Mouse (Mus musculus): ENCODE results near the gene Foxn3. TPM values are rescaled to one million over a fixed set of nuclear protein-coding genes. Genes with fewer than 3 reads are reported as not detected.
A peak's percentile ranks its signal among the peaks of the same experiment; 100 is the strongest.

Gene Foxn3
- total RNA-seq, 2 experiments from 2014 or later, result 87.6 to 113 TPM

GRCm38 (mm10) chr12:99564301-99564910, 1.0 kb upstream of the Foxn3 start:
- ATAC-seq (replicated peaks; ENCODE audit: low FRiP score, poor library complexity, severe bottlenecking), result no peak

GRCm38 (mm10) chr12:99562867-99563189, 554 bp downstream of the Foxn3 start:
- 0 out of 2 replicates have a peak, but pooled peaks have one; percentile 34 for ATAC-seq (replicated peaks; ENCODE audit: low FRiP score, poor library complexity, severe bottlenecking)

- ATAC-seq (replicated peaks; ENCODE audit: low FRiP score, poor library complexity, severe bottlenecking), result peak; percentile 83
Observed at GRCm38 (mm10) chr12:99562073-99562866, 1.1 kb downstream of the Foxn3 start.

GRCm38 (mm10) chr12:99561333-99561766, 2.0 kb downstream of the Foxn3 start:
- no peak for ATAC-seq (replicated peaks; ENCODE audit: low FRiP score, poor library complexity, severe bottlenecking)

- ATAC-seq (replicated peaks; ENCODE audit: low FRiP score, poor library complexity, severe bottlenecking), result no peak
Observed at GRCm38 (mm10) chr12:99560701-99561332, 2.6 kb downstream of the Foxn3 start.

- ATAC-seq (replicated peaks; ENCODE audit: low FRiP score, poor library complexity, severe bottlenecking), result no peak
Observed at GRCm38 (mm10) chr12:99559483-99559882, 3.9 kb downstream of the Foxn3 start.

- no peak for ATAC-seq (replicated peaks; ENCODE audit: low FRiP score, poor library complexity, severe bottlenecking)
Observed at GRCm38 (mm10) chr12:99558476-99558875, 4.9 kb downstream of the Foxn3 start.

GRCm38 (mm10) chr12:99557498-99557897, 5.9 kb downstream of the Foxn3 start:
- ATAC-seq (replicated peaks; ENCODE audit: low FRiP score, poor library complexity, severe bottlenecking), result no peak

- no peak for ATAC-seq (replicated peaks; ENCODE audit: low FRiP score, poor library complexity, severe bottlenecking)
Observed at GRCm38 (mm10) chr12:99550629-99551028, 12.8 kb downstream of the Foxn3 start.

- ATAC-seq (replicated peaks; ENCODE audit: low FRiP score, poor library complexity, severe bottlenecking), result no peak
Observed at GRCm38 (mm10) chr12:99549811-99550210, 13.6 kb downstream of the Foxn3 start.

GRCm38 (mm10) chr12:99548419-99548818, 15.0 kb downstream of the Foxn3 start:
- no peak for ATAC-seq (replicated peaks; ENCODE audit: low FRiP score, poor library complexity, severe bottlenecking)

GRCm38 (mm10) chr12:99547295-99547694, 16.1 kb downstream of the Foxn3 start:
- ATAC-seq (replicated peaks; ENCODE audit: low FRiP score, poor library complexity, severe bottlenecking), result no peak

- ATAC-seq (replicated peaks; ENCODE audit: low FRiP score, poor library complexity, severe bottlenecking), result no peak
Observed at GRCm38 (mm10) chr12:99545270-99545770, 18.1 kb downstream of the Foxn3 start.

GRCm38 (mm10) chr12:99544262-99545128, 18.9 kb downstream of the Foxn3 start:
- ATAC-seq (replicated peaks; ENCODE audit: low FRiP score, poor library complexity, severe bottlenecking), result no peak

- no peak for ATAC-seq (replicated peaks; ENCODE audit: low FRiP score, poor library complexity, severe bottlenecking)
Observed at GRCm38 (mm10) chr12:99543421-99544195, 19.8 kb downstream of the Foxn3 start.

GRCm38 (mm10) chr12:99540201-99540600, 23.2 kb downstream of the Foxn3 start:
- ATAC-seq (replicated peaks; ENCODE audit: low FRiP score, poor library complexity, severe bottlenecking), result no peak

GRCm38 (mm10) chr12:99537316-99537715, 26.1 kb downstream of the Foxn3 start:
- no peak for ATAC-seq (replicated peaks; ENCODE audit: low FRiP score, poor library complexity, severe bottlenecking)

GRCm38 (mm10) chr12:99536426-99536825, 27.0 kb downstream of the Foxn3 start:
- no peak for ATAC-seq (replicated peaks; ENCODE audit: low FRiP score, poor library complexity, severe bottlenecking)

- ATAC-seq (replicated peaks; ENCODE audit: low FRiP score, poor library complexity, severe bottlenecking), result peak; percentile 66
Observed at GRCm38 (mm10) chr12:99532342-99532741, 31.0 kb downstream of the Foxn3 start.

Data from erythroblast, adult 5-6 weeks (primary cell).